Mouse (Mus musculus): ENCODE data around the gene Lhfpl2.

Lhfpl2 gene

DNA sequence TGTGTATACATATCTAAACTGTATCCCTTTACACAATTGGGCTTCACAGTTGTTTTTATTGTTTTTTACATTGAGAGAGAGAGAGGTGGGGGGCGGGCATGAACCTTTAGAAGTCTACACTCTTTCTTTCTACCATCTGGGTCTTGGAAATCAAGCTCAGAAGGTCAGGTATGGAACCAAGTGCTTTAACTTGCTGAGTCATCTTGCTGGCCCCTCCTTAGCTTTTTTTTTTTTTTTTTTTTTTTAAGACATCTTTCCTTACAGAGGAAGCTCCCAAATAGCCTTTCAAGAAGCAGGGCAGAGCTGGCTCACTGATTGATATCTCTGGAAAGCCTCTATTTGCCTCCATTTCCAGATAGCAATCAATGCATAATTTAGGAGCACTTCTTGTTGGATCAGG is 10.7 kb downstream of the Lhfpl2 start:
- no peak for DNase-seq

DNA sequence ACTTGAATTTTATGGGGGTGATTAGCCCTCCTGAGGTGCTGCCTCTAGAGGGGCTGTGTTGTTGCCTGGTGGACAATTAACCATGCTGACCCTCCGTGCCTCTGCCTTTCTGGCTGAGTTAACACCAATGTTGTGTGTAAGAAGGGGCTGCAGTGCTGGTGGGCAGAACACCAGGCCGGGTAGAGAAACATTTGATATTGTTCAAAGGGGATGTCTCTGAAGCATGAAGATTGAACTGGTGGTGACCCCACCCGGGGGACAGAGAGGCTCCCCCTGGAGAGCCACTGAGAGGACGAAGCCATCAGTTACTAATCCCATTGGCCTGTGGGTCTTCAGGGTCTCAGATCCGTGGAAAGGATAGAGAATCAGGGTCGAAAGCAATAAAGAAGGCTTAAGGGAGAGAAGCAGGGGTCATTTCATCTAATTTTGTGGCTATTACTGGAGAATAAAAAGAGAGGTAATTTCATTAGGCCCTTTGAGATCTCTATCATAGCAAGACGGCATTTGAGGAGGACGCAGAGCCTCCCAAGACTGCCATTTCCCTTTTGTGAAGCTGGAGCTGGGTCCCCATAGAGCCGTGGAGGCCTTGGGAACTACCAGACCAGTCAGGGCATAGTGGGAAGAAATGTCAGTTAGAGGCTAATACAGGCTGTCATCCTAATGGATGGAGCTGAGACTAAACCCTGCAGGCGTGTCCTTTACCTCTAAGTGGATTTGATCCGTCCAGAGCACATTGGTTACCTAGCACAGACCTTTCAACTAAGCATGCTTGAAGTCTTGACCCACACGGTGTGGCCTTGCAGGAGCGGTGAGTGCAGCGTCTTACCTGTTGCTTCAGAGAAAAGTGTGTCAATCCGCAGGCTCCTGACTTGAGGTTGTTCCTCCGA is 12.1 kb downstream of the Lhfpl2 start:
- DNase-seq: no peak

DNA sequence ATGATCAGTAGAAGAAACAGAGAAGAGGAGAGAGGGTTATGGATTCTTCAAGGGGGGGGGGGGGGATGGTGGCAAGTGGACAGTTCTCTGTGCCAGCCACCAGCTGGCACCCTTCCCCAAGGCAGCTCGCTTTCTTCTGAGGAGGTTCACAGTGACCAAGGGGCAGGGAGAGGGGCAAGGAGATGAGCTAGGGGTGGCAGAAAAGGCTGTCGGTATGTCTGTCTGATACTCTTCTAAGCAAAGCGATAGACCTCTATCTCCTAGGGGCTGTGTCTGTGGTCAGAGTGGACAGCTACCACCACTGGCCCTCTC is 12.7 kb downstream of the Lhfpl2 start:
- DNase-seq: no peak

DNA sequence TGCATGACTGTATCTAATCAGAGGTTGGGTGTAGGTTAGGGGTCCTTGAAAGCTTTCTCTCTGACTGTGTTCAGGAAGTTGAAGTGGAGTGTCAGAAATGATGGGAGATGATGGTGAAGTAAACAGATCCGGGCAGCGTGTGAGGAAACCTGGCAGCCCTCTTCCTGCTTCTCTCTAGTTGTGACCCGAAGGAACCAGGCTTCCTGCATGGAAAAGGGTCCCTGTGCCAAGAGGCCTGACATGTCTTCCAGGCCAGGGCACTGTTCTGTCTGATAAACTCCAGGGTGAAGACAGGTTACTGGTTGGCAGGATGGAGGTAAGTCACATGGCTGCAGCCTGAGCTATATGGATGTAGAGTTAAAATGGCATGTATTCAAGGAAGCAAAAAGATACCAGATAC is 13.3 kb downstream of the Lhfpl2 start:
- DNase-seq: no peak

DNA sequence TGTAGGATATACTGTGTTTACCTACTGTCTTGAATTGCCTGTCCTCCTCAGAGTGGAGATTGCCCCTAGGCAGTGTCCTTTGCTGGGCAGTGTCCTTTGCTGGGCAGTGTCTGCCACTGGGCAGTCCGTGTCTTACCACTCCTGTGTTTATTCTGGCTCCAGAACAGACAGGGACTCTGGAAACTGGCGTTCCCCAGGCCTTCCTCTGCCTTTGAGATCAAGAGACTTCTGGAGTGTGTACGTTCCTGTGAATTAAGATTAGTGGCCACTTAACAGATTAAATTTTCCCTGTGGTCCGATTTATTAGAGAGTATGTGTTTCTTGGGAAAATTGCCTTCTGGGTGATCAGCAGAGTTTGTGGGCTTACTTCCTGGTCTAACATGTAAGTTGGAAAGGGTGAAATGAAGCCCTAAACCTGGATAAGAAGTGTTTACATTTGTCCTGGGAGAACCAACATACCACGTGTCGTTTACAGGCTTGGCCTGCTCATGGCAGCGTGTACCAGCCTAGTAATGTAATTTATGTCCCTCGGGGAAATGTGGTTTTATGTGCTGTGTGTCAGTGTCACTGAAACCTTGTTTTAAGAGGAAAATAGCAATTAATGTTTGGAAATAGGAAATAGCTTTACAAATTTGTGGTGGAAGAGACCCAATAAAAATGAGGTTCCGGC is 15.6 kb downstream of the Lhfpl2 start:
- DNase-seq: no peak

DNA sequence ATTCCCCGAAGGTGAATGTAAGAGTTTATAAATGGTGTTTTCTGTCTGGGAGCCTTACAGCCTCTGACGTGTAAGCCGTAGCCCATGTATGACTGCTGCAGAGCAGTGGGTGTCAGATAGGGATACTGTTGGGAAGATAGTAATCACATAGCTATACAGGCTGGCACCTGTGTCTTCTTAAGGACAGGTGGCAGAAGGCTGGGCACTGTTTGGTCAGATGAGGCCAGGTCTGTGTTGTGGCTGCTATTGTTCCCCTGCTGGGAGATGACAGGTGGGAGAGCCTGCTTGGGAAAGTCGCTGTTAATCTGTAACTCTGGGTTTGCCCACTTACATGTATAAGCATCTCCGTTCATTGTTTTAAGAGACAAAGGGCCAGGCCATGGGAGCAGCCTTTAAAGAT is 16.1 kb downstream of the Lhfpl2 start:
- DNase-seq: no peak

GRCm38 (mm10) chr13:94075181-94075580 is 17.6 kb downstream of the Lhfpl2 start:
- no peak for DNase-seq

- peak; percentile 53 for DNase-seq
Measured at GRCm38 (mm10) chr13:94077136-94078018, 19.8 kb downstream of the Lhfpl2 start.

DNA sequence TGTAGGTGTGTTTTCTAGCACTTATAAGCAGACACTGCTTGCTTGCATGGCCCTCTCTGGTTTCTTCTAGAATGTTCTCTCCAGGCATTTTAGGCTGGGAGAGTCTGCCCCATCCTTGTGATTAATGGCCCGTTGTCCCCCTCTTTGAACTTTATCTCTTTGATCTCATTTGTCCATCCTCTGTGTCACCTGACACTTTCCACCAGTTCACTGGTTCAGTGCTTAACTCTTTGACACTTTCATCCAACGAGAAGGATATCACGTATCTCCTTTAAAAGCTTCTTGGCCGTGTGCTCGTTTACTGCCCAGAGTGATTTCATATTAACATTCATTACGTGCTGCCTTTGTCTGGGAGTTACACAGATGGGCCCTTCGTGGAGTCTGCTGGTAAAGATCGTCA is 25.6 kb downstream of the Lhfpl2 start:
- no peak for DNase-seq

- DNase-seq: peak; percentile 63
Measured at GRCm38 (mm10) chr13:94084220-94085126, 26.9 kb downstream of the Lhfpl2 start.

DNA sequence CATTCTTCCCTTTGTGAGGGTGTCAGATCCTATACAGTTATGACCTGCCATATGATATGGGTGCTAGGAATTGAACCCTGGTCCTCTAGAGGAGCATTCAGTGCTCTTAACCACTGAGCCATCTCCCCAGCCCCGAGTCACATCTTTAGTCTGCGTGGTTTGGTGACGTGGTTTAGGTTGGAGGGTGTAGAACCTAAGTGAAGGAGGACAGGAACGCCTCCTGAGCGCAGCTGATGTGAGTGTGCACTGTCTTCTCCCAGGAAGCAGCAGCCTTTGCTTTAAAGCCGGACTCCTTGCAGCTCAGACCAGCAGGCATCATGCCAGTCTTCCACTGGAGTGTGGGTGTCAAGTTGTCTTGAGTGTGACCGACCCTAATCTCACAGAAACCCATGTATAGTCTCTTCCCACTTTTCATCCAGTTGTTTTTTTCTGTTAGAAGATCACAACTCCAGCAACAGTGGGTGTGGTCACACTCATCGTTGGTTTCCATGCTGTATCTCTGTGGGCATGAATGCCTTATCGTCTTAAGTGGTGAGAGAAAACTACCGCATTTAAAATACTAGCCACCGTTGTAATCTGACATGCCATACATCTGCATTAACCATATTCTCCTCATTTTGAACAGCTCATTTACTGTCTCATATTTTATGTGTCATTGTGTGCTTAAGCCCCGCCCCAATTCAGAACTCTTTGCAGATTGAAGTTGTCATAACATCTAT is 28.7 kb downstream of the Lhfpl2 start:
- DNase-seq: no peak

DNA sequence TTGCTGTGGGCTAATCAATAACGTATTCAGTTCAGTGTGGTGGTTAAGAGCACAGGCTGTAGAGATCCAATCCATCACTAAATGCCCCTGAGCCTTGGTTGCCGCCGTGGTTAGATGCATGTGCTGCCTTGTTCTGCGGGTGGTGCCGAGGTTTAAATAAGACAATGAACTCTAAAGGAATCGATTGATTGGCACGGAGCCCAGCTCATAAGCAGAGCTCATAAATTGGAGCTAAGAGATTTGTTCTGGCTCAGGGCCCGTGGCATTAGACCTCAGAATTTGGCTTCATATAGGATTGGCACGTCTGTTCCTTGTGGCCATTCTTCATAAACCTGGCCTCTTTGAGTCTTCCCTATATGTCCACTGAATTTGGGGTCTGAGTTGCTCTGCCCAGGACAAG is 29.5 kb downstream of the Lhfpl2 start:
- no peak for DNase-seq

DNA sequence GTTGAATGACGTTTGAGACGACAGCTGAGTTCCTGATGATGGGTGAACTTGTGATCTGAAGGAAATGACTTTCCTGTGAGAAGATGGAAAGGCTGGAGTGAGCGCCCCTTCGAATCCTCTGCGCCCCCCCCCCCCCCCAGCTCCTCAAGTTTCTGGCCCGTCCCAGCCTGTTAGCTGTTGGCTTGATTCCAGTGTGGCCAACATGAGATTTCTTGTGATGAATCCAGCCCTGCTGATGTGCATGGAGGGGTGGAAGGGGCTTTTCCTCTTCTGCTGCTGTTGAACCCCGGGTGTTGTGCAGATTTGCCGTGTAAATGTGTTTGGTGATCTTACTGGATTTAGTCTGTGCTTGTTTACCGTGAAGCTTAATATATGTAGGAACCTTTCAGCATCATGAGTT is 31.2 kb downstream of the Lhfpl2 start:
- DNase-seq: no peak

GRCm38 (mm10) chr13:94089286-94089685 is 31.7 kb downstream of the Lhfpl2 start:
- DNase-seq: no peak

GRCm38 (mm10) chr13:94091366-94091765 is 33.8 kb downstream of the Lhfpl2 start:
- no peak for DNase-seq

- no peak for DNase-seq
Measured at GRCm38 (mm10) chr13:94094176-94094575, 36.6 kb downstream of the Lhfpl2 start.

GRCm38 (mm10) chr13:94094625-94095024 is 37.0 kb downstream of the Lhfpl2 start:
- peak; percentile 44 for DNase-seq

DNA sequence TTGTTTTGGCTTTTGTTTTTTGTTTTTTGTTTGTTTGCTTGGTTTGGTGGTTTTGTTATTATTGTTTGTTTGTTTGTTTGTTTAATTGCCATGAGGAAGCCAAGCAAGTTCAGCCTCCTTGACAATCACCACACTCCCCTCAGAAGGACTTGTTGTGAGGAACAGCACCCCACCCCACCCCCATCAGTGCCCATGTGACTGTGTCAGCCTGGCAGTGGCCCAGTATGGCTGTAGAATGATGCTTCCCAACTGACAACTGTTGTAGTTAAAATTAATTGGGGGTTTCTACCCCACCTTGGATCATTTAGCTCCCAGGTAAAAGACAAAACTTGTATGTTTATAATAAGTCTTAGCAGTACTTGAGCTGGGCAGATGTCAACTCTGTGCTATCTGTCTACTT is 37.6 kb downstream of the Lhfpl2 start:
- no peak for DNase-seq

DNA sequence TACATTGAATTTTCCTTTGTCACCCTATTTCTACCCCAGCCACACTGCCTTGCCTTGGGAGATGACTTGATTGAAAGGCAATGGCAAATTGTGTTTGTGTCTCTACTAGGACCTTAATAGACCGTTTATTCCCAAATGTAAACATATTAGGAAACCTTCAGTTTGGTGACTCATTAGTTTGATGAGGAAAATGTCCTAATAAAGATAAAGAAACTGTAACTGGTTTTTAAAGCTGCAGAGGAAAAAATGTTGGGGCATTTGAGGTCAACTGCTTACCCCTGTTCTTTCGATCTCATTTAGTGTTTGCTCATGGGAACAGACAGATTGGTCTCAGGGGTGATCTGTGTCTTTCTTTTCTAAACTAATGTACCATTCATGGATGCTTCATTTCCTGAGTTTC is 40.1 kb downstream of the Lhfpl2 start:
- DNase-seq: no peak

- DNase-seq: no peak
Measured at GRCm38 (mm10) chr13:94098369-94099084, 40.9 kb downstream of the Lhfpl2 start.

- no peak for DNase-seq
Measured at GRCm38 (mm10) chr13:94099087-94099486, 41.5 kb downstream of the Lhfpl2 start.

All from kidney, adult 9 months (tissue).